Mouse (Mus musculus) embryonic facial prominence, embryonic 10.5 days (tissue): Measurements from ENCODE around the gene Olfr718-ps1. TPM values are rescaled to one million over a fixed set of nuclear protein-coding genes. Genes with fewer than 3 reads are reported as not detected.

ENCODE experiments used
- DNase-seq: peaks from one replicate; pipeline ENCODE4 v3.0.0-alpha.2; 2017; ENCODE audit warnings: low spot score
- H3K27ac ChIP-seq: fragments of 300-500 bp; sonication (generic); replicated peaks from 2 replicates; pipeline ENCODE4 v1.5.1; 2016; ENCODE audit warnings: mild to moderate bottlenecking
- H3K27me3 ChIP-seq: fragments of 300-500 bp; sonication (generic); replicated peaks from 2 replicates; pipeline ENCODE4 v1.6.1; 2016; ENCODE audit warnings: low read depth, mild to moderate bottlenecking; ENCODE audit not compliant: poor library complexity, severe bottlenecking
- H3K36me3 ChIP-seq: fragments of 300-500 bp; sonication (generic); replicated peaks from 2 replicates; pipeline ENCODE4 v1.6.1; 2016; ENCODE audit warnings: mild to moderate bottlenecking, moderate library complexity
- H3K4me1 ChIP-seq: fragments of 300-500 bp; sonication (generic); 2 replicates; pipeline ENCODE4 v1.6.1; 2016
- H3K4me3 ChIP-seq: fragments of 300-500 bp; sonication (generic); 2 replicates; pipeline ENCODE4 v1.5.1; 2016; ENCODE audit warnings: mild to moderate bottlenecking, moderate library complexity
- H3K9me3 ChIP-seq: fragments of 300-500 bp; sonication (generic); 2 replicates; pipeline ENCODE4 v1.6.1; 2016; ENCODE audit warnings: mild to moderate bottlenecking
- WGBS: fragments of 180-500 bp; shearing (Covaris S2); methylation state at CpG from one replicate; pipeline ENCODE4 v1.1.7; 2016; 5-methylcytosine and 5-hydroxymethylcytosine counted together
- polyA plus RNA-seq: library from polyadenylated mRNA; unstranded; fragments of >200 nt; fragmentation: Nextera tagmentation; extraction: Ambion mirVana; gene quantifications from 2 replicates; pipeline ENCODE4 v1.2.1, GENCODE M21; 2016

The Olfr718-ps1 gene
- polyA plus RNA-seq, 1 experiment from 2014 or later: not detected

- Histone ChIP-seq H3K4me3 (no peak overlapping the region), H3K4me1 (0 out of 2 replicates have a peak, but pooled peaks cover 4% of the 10 kb centered on the region), H3K9me3 (peaks cover 15% of the 10 kb centered on the region; the same call in 1 of the 2 replicates), H3K27me3 (no peaks in the 10 kb centered on the region), H3K36me3 (no peaks in the 10 kb centered on the region), H3K27ac (no peak overlapping the region)
- DNase-seq: no peak
- WGBS: 92% methylated on average over 9 of the region's 9 CpGs
Measured at GRCm38 (mm10) chr5:143126089-143126488, 21.3 kb downstream of the Olfr718-ps1 start.

- H3K9me3 ChIP-seq: peaks cover 15% of the 10 kb centered on the region; the same call in 1 of the 2 replicates
- no peak overlapping the region for H3K4me3 ChIP-seq
- 58% methylated on average over 7 of the region's 7 CpGs for WGBS
- no peak overlapping the region for H3K27ac ChIP-seq
- DNase-seq: peak; percentile 16
- H3K27me3 ChIP-seq: no peaks in the 10 kb centered on the region
- H3K4me1 ChIP-seq: 0 out of 2 replicates have a peak, but pooled peaks cover 4% of the 10 kb centered on the region
- H3K36me3 ChIP-seq: no peaks in the 10 kb centered on the region
Measured at GRCm38 (mm10) chr5:143125601-143126000, 21.8 kb downstream of the Olfr718-ps1 start.

- WGBS: 83% methylated on average over 4 of the region's 4 CpGs
Measured at GRCm38 (mm10) chr5:143124805-143125378, 22.5 kb downstream of the Olfr718-ps1 start.

GRCm38 (mm10) chr5:143122673-143123072 is 24.7 kb downstream of the Olfr718-ps1 start:
- Histone ChIP-seq H3K36me3 (no peaks in the 10 kb centered on the region), H3K4me1 (0 out of 2 replicates have a peak, but pooled peaks cover 4% of the 10 kb centered on the region), H3K27me3 (no peaks in the 10 kb centered on the region), H3K27ac (no peak overlapping the region), H3K4me3 (no peak overlapping the region), H3K9me3 (peaks cover under 1% of the 10 kb centered on the region; the same call in 1 of the 2 replicates)
- 24% methylated on average over 1 of the region's 1 CpGs for WGBS
- DNase-seq: no peak

More at GRCm38 (mm10) chr5:143124805-143125378, 22.5 kb downstream of the Olfr718-ps1 start:
- Histone ChIP-seq H3K9me3 (peaks cover 12% of the 10 kb centered on the region; the same call in 1 of the 2 replicates), H3K4me3 (no peak overlapping the region), H3K36me3 (no peaks in the 10 kb centered on the region), H3K27me3 (no peaks in the 10 kb centered on the region), H3K4me1 (0 out of 2 replicates have a peak, but pooled peaks cover 4% of the 10 kb centered on the region), H3K27ac (no peak overlapping the region)
- DNase-seq: no peak

- 85% methylated on average over 8 of the region's 8 CpGs for WGBS
- DNase-seq: no peak
Measured at GRCm38 (mm10) chr5:143122125-143122524, 25.3 kb downstream of the Olfr718-ps1 start.

GRCm38 (mm10) chr5:143112281-143113246 is 34.8 kb downstream of the Olfr718-ps1 start, which contains the start of gene Rnf216:
TSS of gene Rnf216 (minus strand) at chr5:143112994.
- Histone ChIP-seq H3K4me1 (peaks cover 24% of the 10 kb centered on the region), H3K27ac (peak within 1 kb of the TSS; percentile 96), H3K9me3 (peaks cover 3% of the 10 kb centered on the region; the same call in 1 of the 2 replicates), H3K36me3 (peaks cover 22% of the 10 kb centered on the region), H3K4me3 (peak within 1 kb of the TSS; percentile 87), H3K27me3 (no peaks in the 10 kb centered on the region)
- peak; percentile 95 for DNase-seq
- 1% methylated on average over 110 of the region's 110 CpGs for WGBS

More at GRCm38 (mm10) chr5:143122125-143122524, 25.3 kb downstream of the Olfr718-ps1 start:
- 0 out of 2 replicates have a peak, but pooled peaks cover 4% of the 10 kb centered on the region for H3K4me1 ChIP-seq
- H3K9me3 ChIP-seq: peaks cover 4% of the 10 kb centered on the region; the same call in 1 of the 2 replicates
- H3K36me3 ChIP-seq: no peaks in the 10 kb centered on the region
- H3K27ac ChIP-seq: no peak overlapping the region
- H3K27me3 ChIP-seq: no peaks in the 10 kb centered on the region
- no peak overlapping the region for H3K4me3 ChIP-seq

- no peak overlapping the region for H3K27ac ChIP-seq
- no peak for DNase-seq
- H3K4me1 ChIP-seq: peaks cover 24% of the 10 kb centered on the region
- peaks cover 26% of the 10 kb centered on the region for H3K36me3 ChIP-seq
- no peaks in the 10 kb centered on the region for H3K27me3 ChIP-seq
- no peak overlapping the region for H3K4me3 ChIP-seq
- WGBS: 86% methylated on average over 3 of the region's 3 CpGs
- H3K9me3 ChIP-seq: no peaks in the 10 kb centered on the region
Measured at GRCm38 (mm10) chr5:143106842-143107241, 40.5 kb downstream of the Olfr718-ps1 start.

- no peak overlapping the region for H3K4me3 ChIP-seq
- no peak for DNase-seq
- WGBS: 93% methylated on average over 2 of the region's 2 CpGs
- H3K4me1 ChIP-seq: peaks cover 13% of the 10 kb centered on the region
- H3K27ac ChIP-seq: no peak overlapping the region
- H3K9me3 ChIP-seq: no peaks in the 10 kb centered on the region
- 0 out of 2 replicates have a peak, but pooled peaks cover 4% of the 10 kb centered on the region for H3K36me3 ChIP-seq
- H3K27me3 ChIP-seq: no peaks in the 10 kb centered on the region
Measured at GRCm38 (mm10) chr5:143103231-143103630, 44.1 kb downstream of the Olfr718-ps1 start.

- Histone ChIP-seq H3K9me3 (no peaks in the 10 kb centered on the region), H3K4me3 (no peak overlapping the region), H3K27me3 (no peaks in the 10 kb centered on the region), H3K36me3 (peaks cover 8% of the 10 kb centered on the region; the same call in 1 of the 2 replicates), H3K27ac (no peak overlapping the region), H3K4me1 (peaks cover 13% of the 10 kb centered on the region)
- no peak for DNase-seq
- WGBS: 82% methylated on average over 1 of the region's 1 CpGs
Measured at GRCm38 (mm10) chr5:143101626-143102025, 45.8 kb downstream of the Olfr718-ps1 start.

- no peaks in the 10 kb centered on the region for H3K9me3 ChIP-seq
- H3K36me3 ChIP-seq: peaks cover 66% of the 10 kb centered on the region
- 91% methylated on average over 7 of the region's 7 CpGs for WGBS
- no peaks in the 10 kb centered on the region for H3K27me3 ChIP-seq
- no peaks in the 10 kb centered on the region for H3K4me1 ChIP-seq
- no peak overlapping the region for H3K27ac ChIP-seq
- no peak for DNase-seq
- H3K4me3 ChIP-seq: no peak overlapping the region
Measured at GRCm38 (mm10) chr5:143095256-143095655, 52.1 kb downstream of the Olfr718-ps1 start.

- peaks cover 89% of the 10 kb centered on the region for H3K36me3 ChIP-seq
- H3K27me3 ChIP-seq: no peaks in the 10 kb centered on the region
- no peak overlapping the region for H3K27ac ChIP-seq
- H3K4me1 ChIP-seq: no peaks in the 10 kb centered on the region
- DNase-seq: no peak
- WGBS: 72% methylated on average over 3 of the region's 3 CpGs
- H3K4me3 ChIP-seq: no peak overlapping the region
- no peaks in the 10 kb centered on the region for H3K9me3 ChIP-seq
Measured at GRCm38 (mm10) chr5:143092891-143093290, 54.5 kb downstream of the Olfr718-ps1 start.

GRCm38 (mm10) chr5:143084898-143085297 is 62.5 kb downstream of the Olfr718-ps1 start:
- no peaks in the 10 kb centered on the region for H3K4me1 ChIP-seq
- no peak overlapping the region for H3K27ac ChIP-seq
- no peaks in the 10 kb centered on the region for H3K27me3 ChIP-seq
- no peaks in the 10 kb centered on the region for H3K9me3 ChIP-seq
- WGBS: 72% methylated on average over 4 of the region's 4 CpGs
- H3K4me3 ChIP-seq: no peak overlapping the region
- H3K36me3 ChIP-seq: peaks cover 100% of the 10 kb centered on the region
- DNase-seq: peak; percentile 53
